Mouse (Mus musculus): Measurements from ENCODE around the gene Golga4.

DNA sequence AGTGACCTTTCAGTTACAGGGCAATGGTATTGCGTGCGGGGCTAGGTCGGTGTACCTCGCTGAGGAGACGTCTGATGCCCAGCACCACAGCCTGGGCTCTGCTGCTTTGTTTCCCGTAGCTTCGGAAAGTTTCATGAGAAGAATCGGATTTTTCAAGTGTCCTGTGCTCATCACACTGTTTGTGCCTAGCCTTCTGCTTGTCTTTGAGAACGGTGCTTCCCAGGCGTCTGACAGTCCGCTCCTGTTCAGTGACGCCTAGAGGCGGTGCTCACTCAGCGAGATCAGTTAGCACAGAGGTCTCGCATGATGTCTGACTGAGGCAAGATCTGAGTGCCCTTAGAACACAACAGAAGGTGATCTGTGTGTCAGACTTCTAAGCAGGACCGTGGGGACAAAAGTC is 58.6 kb downstream of the Golga4 start:
- TF ChIP-seq POLR2A (IDR thresholded peaks at IDR 0.05; ENCODE audit: low read depth, low read length), result no peak
- no peak for TF ChIP-seq CTCF (IDR thresholded peaks at IDR 0.05; ENCODE audit: borderline replicate concordance, insufficient read depth, low read length)
